8 mouse cellular contexts compared by ENCODE assay signal in the genomic region with DNA sequence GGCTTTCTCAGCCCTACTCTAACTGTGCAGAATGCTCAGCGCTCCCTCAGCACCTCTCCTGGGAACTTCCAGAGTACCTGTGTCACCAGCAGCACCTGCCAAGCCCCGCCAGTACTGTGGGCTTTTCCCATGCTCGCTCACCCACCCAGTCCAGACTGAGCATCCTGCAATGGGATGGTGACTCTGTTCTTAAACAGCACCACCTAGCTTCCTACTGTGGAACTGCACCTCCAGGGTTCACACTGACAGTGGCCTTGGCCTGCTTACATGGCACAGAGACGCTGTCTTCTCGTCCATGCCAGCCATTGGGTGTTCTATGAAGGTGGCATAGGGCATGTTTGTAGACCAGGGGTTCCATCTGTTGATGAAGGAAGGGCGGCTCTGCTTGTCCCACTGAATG. TPM values are rescaled to one million over a fixed set of nuclear protein-coding genes. Genes with fewer than 3 reads are reported as not detected.
A peak's percentile ranks its signal among the peaks of the same experiment; 100 is the strongest.
DNase-seq lines count a peak whose midpoint lies in the region; ATAC-seq and TF ChIP-seq lines count a peak whose summit lies in the region.

No protein-coding gene starts in this region.

- no peaks in the 10 kb centered on the region for H3K27me3 ChIP-seq in hindbrain, postnatal 0 days (ENCODE audit: insufficient read depth, low read length)

- ATAC-seq in hindbrain, postnatal 0 days = peak; percentile 50; the same call in 1 of the 2 replicates

- no peak overlapping the region for H3K9ac ChIP-seq in hindbrain, postnatal 0 days (replicated peaks; ENCODE audit: low read length)

- no peaks in the 10 kb centered on the region for H3K9me3 ChIP-seq in hindbrain, postnatal 0 days (ENCODE audit: low read length)

- TF ChIP-seq CTCF in hindbrain, postnatal 0 days (IDR thresholded peaks at IDR 0.05; ENCODE audit: low read depth) = peak; percentile 100

- peaks cover 35% of the 10 kb centered on the region; the same call in 1 of the 2 replicates for H3K36me3 ChIP-seq in hindbrain, postnatal 0 days (ENCODE audit: insufficient read depth, low read length)

- peak; percentile 61 for DNase-seq in WW6 (ENCODE audit: low read depth, low spot score)
- DNase-seq in cerebellum, postnatal 25 days = peak; percentile 88 to 93
- DNase-seq in frontal cortex, postnatal 25 days (ENCODE audit: low spot score in 2 of 2) = peak; percentile 68 to 79
- DNase-seq in hindbrain, postnatal 0 days (ENCODE audit: low spot score) = peak; percentile 88
- DNase-seq in left cerebral cortex, adult 18-20 months (ENCODE audit: low spot score in 2 of 2) = peak; percentile 70 to 84
- DNase-seq in lung, postnatal 4 days = peak; percentile 72 to 89
- DNase-seq in right cerebral cortex, adult 2 months (ENCODE audit: low spot score in 2 of 2) = peak; percentile 85 to 87
- peak; percentile 74 to 79 for DNase-seq in urinary bladder, postnatal 36 days (ENCODE audit: low spot score in 2 of 2)

- no peak overlapping the region for H3K4me3 ChIP-seq in hindbrain, postnatal 0 days (ENCODE audit: low read length)

- 17% methylated on average over 6 of the region's 6 CpGs for WGBS in hindbrain, postnatal 0 days

- H3K4me1 ChIP-seq in hindbrain, postnatal 0 days (ENCODE audit: insufficient read depth, low read length) = peaks cover 12% of the 10 kb centered on the region

- H3K27ac ChIP-seq in hindbrain, postnatal 0 days = no peak overlapping the region

- H3K4me2 ChIP-seq in hindbrain, postnatal 0 days (ENCODE audit: low read depth, low read length) = peak overlapping the region; percentile 84

RNA-seq across cellular contexts. Expression of a gene that starts 1.5 kb away (rescaled TPM):
- total RNA-seq in hindbrain, postnatal 0 days (2014; rRNA removed) = 212 and 220 TPM in 2 replicates
- 228 and 239 TPM in 2 replicates for polyA plus RNA-seq in hindbrain, postnatal 0 days (2015; fragmentation: Nextera tagmentation; extraction: Ambion mirVana)
- total RNA-seq in left cerebral cortex, adult 18-20 months (2021) = 100 to 1,000 TPM; 172 to 194 TPM

RNA-seq across cellular contexts. Expression of a gene that starts 11.5 kb away (rescaled TPM):
- total RNA-seq in hindbrain, postnatal 0 days (2014; rRNA removed) = 40.5 and 54.8 TPM in 2 replicates
- polyA plus RNA-seq in hindbrain, postnatal 0 days (2015; fragmentation: Nextera tagmentation; extraction: Ambion mirVana) = 7.0 and 7.2 TPM in 2 replicates
- 1 to 10 TPM; 2.5 to 5.0 TPM for total RNA-seq in left cerebral cortex, adult 18-20 months (2021)

RNA-seq across cellular contexts. Expression of a gene that starts 16.8 kb away (rescaled TPM):
- total RNA-seq in hindbrain, postnatal 0 days (2014; rRNA removed) = 55.0 and 76.7 TPM in 2 replicates
- 36.3 and 36.5 TPM in 2 replicates for polyA plus RNA-seq in hindbrain, postnatal 0 days (2015; fragmentation: Nextera tagmentation; extraction: Ambion mirVana)
- total RNA-seq in left cerebral cortex, adult 18-20 months (2021) = 10 to 100 TPM; 31.3 to 34.8 TPM

RNA-seq across cellular contexts. Expression of a gene that starts 19.0 kb away (rescaled TPM):
- total RNA-seq in hindbrain, postnatal 0 days (2014; rRNA removed) = 0.83 and 1.2 TPM in 2 replicates
- polyA plus RNA-seq in hindbrain, postnatal 0 days (2015; fragmentation: Nextera tagmentation; extraction: Ambion mirVana) = 0.96 and 1.3 TPM in 2 replicates
- under 1 TPM; 0.26 to 0.86 TPM for total RNA-seq in left cerebral cortex, adult 18-20 months (2021)
